10 mouse cellular contexts compared by ENCODE assay signal in the genomic region with DNA sequence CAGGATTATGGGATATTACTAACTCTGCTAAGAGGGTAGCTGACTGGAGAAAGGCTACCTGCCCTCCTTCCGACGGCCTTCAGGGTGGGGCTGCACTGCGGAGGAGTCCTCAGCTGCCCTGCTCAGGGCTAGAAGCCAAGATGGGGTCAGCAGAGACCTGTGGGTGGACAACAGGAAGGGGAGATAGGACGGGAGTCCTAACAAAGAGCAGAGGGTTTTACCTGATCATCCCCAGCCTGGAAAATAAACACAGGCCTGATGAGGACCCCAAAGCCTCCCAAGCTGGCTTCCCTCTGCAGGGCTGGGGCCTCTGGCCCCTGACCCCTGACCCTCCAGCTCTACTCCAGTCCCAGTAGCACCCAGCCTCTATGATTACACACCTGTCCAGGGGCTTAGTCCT. TPM values are rescaled to one million over a fixed set of nuclear protein-coding genes. Genes with fewer than 3 reads are reported as not detected.
DNase-seq lines count a peak whose midpoint lies in the region; ATAC-seq lines count a peak whose summit lies in the region.
"Had no signal": no experiment of that assay in that cellular context is flagged by ENCODE, and none has a peak within 500 bp of the region (broad histone marks: within the 10 kb centered on the region; RNA-seq: fewer than 3 reads in every experiment).

No protein-coding gene starts in this region.

- H3K27me3 ChIP-seq in hindbrain, embryonic 10.5 days (ENCODE audit: insufficient read depth, poor library complexity, severe bottlenecking) = peaks cover 68% of the 10 kb centered on the region
- H3K27me3 ChIP-seq in hindbrain, embryonic 13.5 days = peaks cover 40% of the 10 kb centered on the region
- H3K27me3 ChIP-seq in embryonic facial prominence, embryonic 14.5 days (replicated peaks; ENCODE audit: control insufficient read depth, insufficient read depth, low read length) = no peaks in the 10 kb centered on the region
- no peaks in the 10 kb centered on the region for H3K27me3 ChIP-seq in limb, embryonic 12.5 days

- peak overlapping the region; percentile 30; the same call in 1 of the 2 replicates for H3K4me3 ChIP-seq in hindbrain, embryonic 10.5 days
- no peak overlapping the region for H3K4me3 ChIP-seq in hindbrain, embryonic 13.5 days
- peak overlapping the region; percentile 31; the same call in 1 of the 2 replicates for H3K4me3 ChIP-seq in brown adipose tissue, adult 24 weeks (ENCODE audit: insufficient read depth, low read depth, low read length)
- H3K4me3 ChIP-seq in embryonic facial prominence, embryonic 14.5 days (ENCODE audit: low read depth, low read length) = no peak overlapping the region
- H3K4me3 ChIP-seq in limb, embryonic 12.5 days (replicated peaks) = no peak overlapping the region
- H3K4me3 ChIP-seq: myocyte had no signal

- no peaks in the 10 kb centered on the region for H3K9me3 ChIP-seq in hindbrain, embryonic 10.5 days
- no peaks in the 10 kb centered on the region for H3K9me3 ChIP-seq in hindbrain, embryonic 13.5 days
- no peaks in the 10 kb centered on the region for H3K9me3 ChIP-seq in embryonic facial prominence, embryonic 14.5 days (ENCODE audit: control insufficient read depth, low read length)
- H3K9me3 ChIP-seq in limb, embryonic 12.5 days = no peaks in the 10 kb centered on the region

- H3K36me3 ChIP-seq in hindbrain, embryonic 10.5 days = no peaks in the 10 kb centered on the region
- H3K36me3 ChIP-seq in hindbrain, embryonic 13.5 days = no peaks in the 10 kb centered on the region
- H3K36me3 ChIP-seq in embryonic facial prominence, embryonic 14.5 days (ENCODE audit: control insufficient read depth, insufficient read depth, low read length) = no peaks in the 10 kb centered on the region
- no peaks in the 10 kb centered on the region; the same call in 1 of the 2 replicates for H3K36me3 ChIP-seq in limb, embryonic 12.5 days

- H3K4me1 ChIP-seq in hindbrain, embryonic 10.5 days (replicated peaks) = peaks cover 85% of the 10 kb centered on the region
- peaks cover 20% of the 10 kb centered on the region for H3K4me1 ChIP-seq in hindbrain, embryonic 13.5 days (replicated peaks)
- peaks cover 8% of the 10 kb centered on the region; the same call in 1 of the 2 replicates for H3K4me1 ChIP-seq in brown adipose tissue, adult 24 weeks (ENCODE audit: control insufficient read depth, insufficient read depth, insufficient read length, low read length)
- H3K4me1 ChIP-seq in embryonic facial prominence, embryonic 14.5 days (ENCODE audit: control insufficient read depth, insufficient read depth, low read length) = peaks cover 55% of the 10 kb centered on the region
- peaks cover 82% of the 10 kb centered on the region for H3K4me1 ChIP-seq in limb, embryonic 12.5 days (replicated peaks)

- no peak overlapping the region for H3K4me2 ChIP-seq in hindbrain, embryonic 13.5 days
- peak overlapping the region; percentile 41 for H3K4me2 ChIP-seq in embryonic facial prominence, embryonic 14.5 days (ENCODE audit: low read depth, low read length)
- peak overlapping the region; percentile 32 for H3K4me2 ChIP-seq in limb, embryonic 12.5 days

- 64% methylated on average over 4 of the region's 4 CpGs for WGBS in hindbrain, embryonic 10.5 days
- WGBS in hindbrain, embryonic 13.5 days = 66% methylated on average over 4 of the region's 4 CpGs
- 40% methylated on average over 4 of the region's 4 CpGs for WGBS in embryonic facial prominence, embryonic 14.5 days
- WGBS in limb, embryonic 12.5 days = 44% methylated on average over 4 of the region's 4 CpGs

- ATAC-seq in hindbrain, embryonic 13.5 days (ENCODE audit: low FRiP score) = no peak
- no peak for ATAC-seq in embryonic facial prominence, embryonic 14.5 days (ENCODE audit: low read depth)
- ATAC-seq in limb, embryonic 12.5 days (ENCODE audit: insufficient number of reproducible peaks, insufficient read depth, low FRiP score, low TSS enrichment, low read depth) = no peak

- DNase-seq in hindbrain, embryonic 10.5 days (ENCODE audit: low spot score) = no peak
- no peak for DNase-seq in embryonic facial prominence, embryonic 14.5 days (ENCODE audit: low spot score)
- no peak for DNase-seq in embryo, embryonic 9.5 days (ENCODE audit: extremely low spot score)
- DNase-seq in layer of hippocampus, adult 9-11 months = no peak
- no peak for DNase-seq in left cerebral cortex, adult 18-20 months (ENCODE audit: low spot score in 2 of 2)
- DNase-seq: cerebellum, adult 11 months had no signal

- no peak overlapping the region for H3K9ac ChIP-seq in hindbrain, embryonic 13.5 days
- H3K9ac ChIP-seq in embryonic facial prominence, embryonic 14.5 days (ENCODE audit: low read depth, low read length) = 0 out of 2 replicates have a peak overlapping the region, but pooled peaks have one; percentile 20
- H3K9ac ChIP-seq in limb, embryonic 12.5 days (replicated peaks) = peak overlapping the region; percentile 32; the same call in 1 of the 2 replicates

- H3K27ac ChIP-seq in hindbrain, embryonic 10.5 days = peak overlapping the region; percentile 78
- no peak overlapping the region for H3K27ac ChIP-seq in hindbrain, embryonic 13.5 days
- H3K27ac ChIP-seq in brown adipose tissue, adult 24 weeks (replicated peaks; ENCODE audit: low read depth, low read length) = peak overlapping the region; percentile 82; the same call in 1 of the 2 replicates
- H3K27ac ChIP-seq in embryonic facial prominence, embryonic 14.5 days (replicated peaks; ENCODE audit: low read depth, low read length) = peak overlapping the region; percentile 87
- H3K27ac ChIP-seq in limb, embryonic 12.5 days = peak overlapping the region; percentile 90

RNA-seq across cellular contexts. Expression of a gene that starts 14.8 kb away (rescaled TPM):
- 0.49 and 1.2 TPM in 2 replicates for polyA plus RNA-seq in hindbrain, embryonic 10.5 days (2016; fragmentation: Nextera tagmentation; extraction: Ambion mirVana)
- 0.43 and 0.71 TPM in 2 replicates for polyA plus RNA-seq in hindbrain, embryonic 13.5 days (2015; fragmentation: Nextera tagmentation; extraction: Ambion mirVana)
- polyA plus RNA-seq in brown adipose tissue, adult 24 weeks (2012; ENCODE audit: insufficient read depth, insufficient read length, missing spikeins) = 0.38 TPM in 1 of 2 replicates, not detected in the other
- 0.60 and 1.5 TPM in 2 replicates for polyA plus RNA-seq in embryonic facial prominence, embryonic 14.5 days (2014; fragmentation: Nextera tagmentation; extraction: Ambion mirVana)
- 0.33 and 0.39 TPM in 2 replicates for polyA plus RNA-seq in limb, embryonic 12.5 days (2016; fragmentation: Nextera tagmentation; extraction: Ambion mirVana)
- under 1 TPM in 1 of 2 experiments, not detected in 1; 0.79 TPM for total RNA-seq in left cerebral cortex, adult 18-20 months (2021)

RNA-seq across cellular contexts. Expression of a gene that starts 31.8 kb away (rescaled TPM):
- 9.0 and 23.4 TPM in 2 replicates for polyA plus RNA-seq in hindbrain, embryonic 10.5 days (2016; fragmentation: Nextera tagmentation; extraction: Ambion mirVana)
- 29.2 and 40.2 TPM in 2 replicates for polyA plus RNA-seq in hindbrain, embryonic 13.5 days (2015; fragmentation: Nextera tagmentation; extraction: Ambion mirVana)
- polyA plus RNA-seq in brown adipose tissue, adult 24 weeks (2012; ENCODE audit: insufficient read depth, insufficient read length, missing spikeins) = not detected in 2 replicates
- polyA plus RNA-seq in embryonic facial prominence, embryonic 14.5 days (2014; fragmentation: Nextera tagmentation; extraction: Ambion mirVana) = 16.2 and 19.5 TPM in 2 replicates
- 1.5 and 5.1 TPM in 2 replicates for polyA plus RNA-seq in limb, embryonic 12.5 days (2016; fragmentation: Nextera tagmentation; extraction: Ambion mirVana)
- under 1 TPM; 0.49 to 0.95 TPM for total RNA-seq in left cerebral cortex, adult 18-20 months (2021)
- polyA plus RNA-seq: myocyte had no signal

RNA-seq across cellular contexts. Expression of a gene that starts 33.5 kb away (rescaled TPM):
- 0.48 and 0.72 TPM in 2 replicates for polyA plus RNA-seq in hindbrain, embryonic 10.5 days (2016; fragmentation: Nextera tagmentation; extraction: Ambion mirVana)
- 1.4 TPM in 2 replicates for polyA plus RNA-seq in hindbrain, embryonic 13.5 days (2015; fragmentation: Nextera tagmentation; extraction: Ambion mirVana)
- polyA plus RNA-seq in brown adipose tissue, adult 24 weeks (2012; ENCODE audit: insufficient read depth, insufficient read length, missing spikeins) = not detected in 2 replicates
- polyA plus RNA-seq in embryonic facial prominence, embryonic 14.5 days (2014; fragmentation: Nextera tagmentation; extraction: Ambion mirVana) = 1.2 and 1.6 TPM in 2 replicates
- polyA plus RNA-seq in limb, embryonic 12.5 days (2016; fragmentation: Nextera tagmentation; extraction: Ambion mirVana) = 0.40 and 0.44 TPM in 2 replicates
- total RNA-seq in left cerebral cortex, adult 18-20 months (2021) = under 1 TPM; 0.72 to 0.96 TPM
- polyA plus RNA-seq: myocyte had no signal

Comparison
In these comparisons a context has a peak if more than half of its experiments do, and no peak if none do; other contexts are left out.
1. H3K4me3 ChIP-seq: peak in hindbrain, embryonic 10.5 days (single experiment) and brown adipose tissue, adult 24 weeks (single experiment); none in hindbrain, embryonic 13.5 days (single experiment), embryonic facial prominence, embryonic 14.5 days (single experiment) and limb, embryonic 12.5 days (single experiment).